Mouse (Mus musculus) G1E (cell line): ENCODE measurements around the gene Speer4e.
"Not testable (repeated sequence)": the region's sequence is repeated elsewhere in the genome, so short reads cannot be mapped to it uniquely, and the experiment has no call there.

Source experiments
- CTCF ChIP-seq: IDR thresholded peaks from 2 replicates; pipeline ENCODE4 v1.5.1; 2012; ENCODE audit warnings: low read depth, low read length, inconsistent platforms, mixed read lengths
- GATA1 ChIP-seq: IDR thresholded peaks from 2 replicates; pipeline ENCODE4 v1.6.1; 2012; ENCODE audit warnings: borderline replicate concordance, low read length, inconsistent platforms, mixed read lengths
- GATA2 ChIP-seq: IDR thresholded peaks from 2 replicates; pipeline ENCODE4 v1.6.1; 2012; ENCODE audit warnings: low read depth, low read length, inconsistent platforms, borderline replicate concordance

DNA sequence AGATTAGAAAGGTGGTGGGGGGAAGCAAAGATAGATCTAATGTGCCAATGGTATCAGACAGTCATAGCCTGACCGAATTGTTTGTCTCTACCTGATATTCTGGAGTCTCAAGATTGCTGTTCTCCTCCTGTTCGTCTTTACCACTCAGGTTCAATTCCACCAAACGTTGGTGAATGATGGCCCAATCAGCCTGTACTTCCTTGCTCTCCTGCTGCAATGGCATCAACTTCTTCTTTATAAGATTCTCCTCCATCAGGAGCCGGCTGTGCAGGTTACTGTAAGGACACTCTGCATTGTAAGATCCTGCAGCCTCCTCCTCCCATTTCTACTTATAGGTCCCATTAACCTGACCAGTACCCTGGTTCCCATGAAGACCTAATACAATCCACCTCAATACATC is 37.1 kb upstream of the Speer4e start:
- TF ChIP-seq GATA2, CTCF, GATA1: not testable (repeated sequence)
